Mouse (Mus musculus) Muller cell, postnatal 12 days (primary cell): ENCODE data around the gene Col2a1.

ENCODE experiments used
- DNase-seq: peaks from one replicate; pipeline ENCODE4 v3.0.0-alpha.2; 2015; ENCODE audit errors: inconsistent ontology term

Col2a1 gene

DNA sequence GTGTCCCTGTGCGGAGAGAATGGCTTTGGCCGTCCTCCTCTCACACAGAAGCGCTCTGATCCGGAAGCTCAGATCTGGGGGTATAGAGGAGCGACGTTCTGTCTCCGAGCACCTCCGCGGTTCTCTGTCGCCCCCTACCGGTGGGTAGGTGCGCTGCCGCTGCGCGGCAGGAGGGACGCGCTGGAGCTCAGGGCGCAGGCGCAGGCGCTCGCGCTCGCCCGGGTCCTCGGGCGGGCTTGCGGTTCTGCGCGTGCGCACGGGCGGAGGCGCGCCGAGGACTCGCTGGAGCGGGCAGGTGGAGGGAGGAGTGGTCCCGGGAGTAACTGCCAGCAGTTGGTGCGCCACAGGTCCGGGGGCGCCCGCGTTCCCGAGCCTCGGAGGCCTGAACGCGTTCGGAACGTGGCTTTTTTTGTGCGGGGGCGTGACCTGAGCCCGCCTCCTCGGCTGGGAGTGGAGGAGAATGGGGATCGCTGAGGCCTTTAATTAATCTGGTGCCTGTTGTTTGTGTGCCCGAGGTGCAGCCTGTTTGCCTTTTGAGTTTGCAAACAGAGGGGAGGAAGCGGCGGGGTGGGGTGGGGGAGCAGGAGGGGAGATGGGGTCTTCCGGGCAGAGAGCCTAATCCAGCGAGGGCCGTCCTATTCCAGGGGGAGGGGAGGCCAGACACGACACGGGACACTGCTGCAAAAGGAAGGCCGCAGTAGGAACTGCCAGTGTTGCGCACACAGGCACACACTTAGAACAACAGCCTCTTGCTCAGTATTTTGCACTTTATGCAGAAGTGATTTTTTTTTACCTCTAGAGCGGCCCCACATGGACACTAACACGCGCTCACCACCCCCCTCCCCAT lies 40.3 kb downstream of the Col2a1 start, which contains the start of gene Tmem106c:
TSS of gene Tmem106c (plus strand) at position 212 of the 847 bp plus-strand sequence.
- peak; percentile 96 for DNase-seq

DNA sequence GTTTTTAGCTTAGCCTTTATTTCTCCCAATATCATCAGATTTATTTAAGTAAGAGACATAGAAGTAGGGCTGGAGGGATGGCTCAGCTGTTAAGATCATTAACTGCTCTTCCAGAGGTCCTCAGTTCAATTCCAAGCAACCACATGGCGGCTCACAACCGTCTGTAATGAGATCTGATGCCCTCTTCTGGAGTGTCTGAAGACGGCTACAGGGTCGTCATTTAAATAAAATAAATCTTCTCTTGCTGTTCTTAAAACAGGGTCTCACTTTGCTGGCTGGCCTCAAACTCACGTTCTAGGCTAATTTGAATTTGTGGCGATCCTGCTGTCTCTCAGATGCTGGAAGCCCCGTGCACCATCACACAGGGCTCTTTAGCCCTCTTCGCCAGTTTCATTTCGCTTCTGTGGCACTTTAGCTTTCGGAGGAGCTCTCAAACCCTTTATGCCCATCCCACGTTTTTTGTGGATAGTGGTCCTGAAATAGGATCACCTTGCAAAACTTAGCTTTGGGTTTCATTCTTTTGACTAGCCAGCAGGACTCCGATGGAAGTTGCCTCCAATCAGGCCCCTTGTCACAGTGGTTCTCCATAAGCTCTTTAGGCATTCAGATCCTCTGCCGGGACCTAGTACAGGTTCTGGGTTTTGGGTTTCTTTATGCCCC lies 41.0 kb downstream of the Col2a1 start:
- DNase-seq = no peak

DNA sequence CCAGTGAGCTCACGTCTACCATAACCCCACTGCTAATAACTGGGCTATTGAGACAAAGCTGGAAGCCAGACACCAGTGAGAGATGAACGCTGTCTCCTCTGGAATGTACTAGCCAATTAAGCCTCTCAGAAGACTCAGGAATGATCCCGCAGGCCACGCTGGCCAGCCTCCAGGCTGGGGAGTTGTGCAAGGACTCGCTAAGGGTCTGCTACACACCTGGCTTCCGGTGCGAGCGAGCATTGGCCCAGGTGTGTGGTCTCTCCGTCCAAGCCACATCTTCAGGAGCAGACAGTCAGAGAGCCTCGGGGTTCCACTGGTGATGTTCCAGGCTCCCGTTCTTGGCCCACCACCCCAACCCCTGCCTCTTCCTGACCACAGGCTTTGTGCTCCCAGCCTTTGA lies 48.1 kb downstream of the Col2a1 start:
- DNase-seq = peak; percentile 88

DNA sequence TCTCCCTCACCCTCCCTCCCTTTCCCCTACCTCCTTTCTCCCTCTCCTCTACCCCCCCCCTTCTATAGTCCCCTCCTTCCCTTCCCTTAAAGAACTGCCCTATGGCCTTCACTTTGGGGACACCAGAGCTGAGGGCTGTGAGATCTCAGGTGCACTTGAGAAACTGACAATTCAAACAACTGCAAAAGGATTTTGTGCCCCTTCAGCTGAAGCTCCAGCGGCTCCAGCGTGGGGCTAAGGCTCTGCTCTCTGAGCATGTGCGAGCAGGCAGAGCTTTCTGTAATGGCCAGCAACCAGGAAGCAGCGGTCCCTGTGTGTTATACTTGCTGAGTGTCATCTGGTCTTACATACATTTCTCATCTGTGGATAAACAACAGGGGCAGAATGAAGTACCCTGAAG lies 48.8 kb downstream of the Col2a1 start:
- DNase-seq = no peak

DNA sequence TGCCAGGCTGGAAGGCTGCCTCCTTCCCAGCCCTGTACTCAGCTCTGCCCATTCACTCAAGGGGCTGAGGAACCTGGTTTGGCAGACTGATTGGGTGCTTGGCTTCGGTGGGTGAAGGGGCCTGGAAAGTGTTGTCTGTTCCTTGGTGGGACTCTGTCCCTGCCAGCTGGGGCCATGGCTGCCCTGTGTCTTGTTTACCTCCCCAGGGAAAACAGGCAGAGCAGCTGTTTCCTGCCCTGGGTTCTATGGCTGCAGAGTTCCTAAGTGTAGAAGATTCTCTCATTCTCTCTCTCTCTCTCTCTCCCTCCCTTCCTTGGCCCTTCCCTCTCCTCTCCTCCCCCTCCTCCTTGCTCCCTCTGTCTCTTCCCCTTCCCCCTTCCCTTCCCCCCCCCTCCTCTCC lies 49.2 kb downstream of the Col2a1 start:
- DNase-seq = no peak

DNA sequence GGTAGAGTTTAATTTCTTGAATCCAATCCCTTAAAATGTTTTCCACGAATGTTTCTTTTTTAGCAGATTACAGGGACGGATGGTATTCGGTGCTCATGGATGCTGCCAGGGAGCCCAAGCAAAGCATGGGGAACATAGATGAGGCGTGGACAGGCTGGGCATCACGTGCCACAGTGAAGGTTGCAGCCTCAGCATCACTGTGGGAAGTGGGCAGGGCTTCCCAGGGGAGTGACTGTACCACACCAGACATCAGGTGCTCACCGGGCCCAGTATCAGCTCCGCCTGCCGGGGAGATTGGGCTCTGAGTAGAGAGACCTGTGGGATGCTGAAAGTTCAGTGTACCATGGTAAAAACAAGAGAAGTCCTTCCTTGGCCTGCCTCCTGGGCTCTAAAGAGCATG lies 49.8 kb downstream of the Col2a1 start:
- no peak for DNase-seq

DNA sequence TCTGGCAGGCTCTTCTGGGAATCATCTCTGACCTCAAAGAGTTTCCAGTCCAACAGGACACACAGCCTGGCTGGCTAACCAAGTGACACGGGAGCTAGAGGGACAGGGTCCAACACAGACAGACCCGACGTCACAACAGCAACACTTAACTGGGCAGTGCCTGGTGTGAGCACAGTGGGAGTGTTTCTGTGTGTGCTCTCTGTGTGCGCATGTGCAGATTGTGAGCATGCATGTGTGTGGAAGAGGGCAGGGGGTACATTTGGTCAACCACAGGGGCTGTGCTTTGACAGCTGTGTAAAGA lies 51.7 kb downstream of the Col2a1 start:
- no peak for DNase-seq

DNA sequence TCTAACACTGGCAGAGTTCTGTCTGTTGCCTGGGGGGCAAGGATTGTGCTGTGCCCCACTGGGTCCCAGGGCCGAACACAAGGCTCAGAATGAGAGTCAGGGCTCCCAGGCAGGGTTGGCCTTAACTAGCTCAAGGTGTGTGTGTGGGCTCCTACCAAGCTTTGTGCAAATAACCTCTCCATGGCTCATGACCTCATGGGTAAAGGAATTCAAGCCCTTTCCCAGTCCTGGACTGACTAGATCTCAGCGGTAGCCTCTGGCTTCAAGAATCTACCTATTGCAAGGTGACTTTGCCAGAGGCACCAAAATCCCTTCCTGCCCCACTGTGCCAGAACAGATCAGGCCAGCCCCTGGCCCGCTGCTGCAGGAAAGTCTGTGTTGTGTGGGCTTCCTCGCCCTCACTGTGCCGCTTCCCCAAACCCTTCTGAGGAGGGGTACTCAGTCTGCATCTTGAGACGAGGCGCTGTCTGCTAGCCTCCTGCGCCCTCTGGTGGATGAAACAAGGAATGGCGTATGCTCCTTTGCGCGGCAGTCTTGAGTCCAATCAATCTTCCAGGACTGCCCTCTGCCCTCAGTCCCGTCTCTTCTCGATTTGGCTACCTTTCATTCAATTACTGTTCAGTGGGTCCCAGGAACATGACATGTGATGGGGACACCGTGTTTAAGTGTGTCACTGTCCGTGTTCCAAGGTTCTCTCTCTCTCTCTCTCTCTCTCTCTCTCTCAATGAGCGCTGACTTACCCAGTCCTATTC lies 52.2 kb downstream of the Col2a1 start:
- peak; percentile 42 for DNase-seq

DNA sequence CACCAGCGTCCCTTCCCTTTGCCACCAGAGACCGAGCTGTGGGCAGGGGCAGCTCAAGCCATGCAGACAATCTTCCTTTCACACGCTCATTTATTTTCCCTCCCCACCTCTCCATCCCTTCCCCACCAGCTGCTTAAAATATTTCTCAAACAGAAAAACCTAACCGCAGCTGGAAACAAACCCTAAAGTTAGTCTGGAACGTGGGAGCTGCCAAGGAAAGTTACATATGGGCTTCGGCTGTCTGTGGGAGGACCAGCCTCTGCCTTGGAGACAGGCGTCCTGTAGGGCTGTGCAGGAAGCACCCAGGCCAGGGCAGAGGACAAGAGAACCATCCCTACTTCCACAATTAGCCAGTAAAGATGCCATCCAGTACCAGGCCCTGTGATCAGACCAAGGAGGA lies 54.3 kb downstream of the Col2a1 start:
- DNase-seq = no peak

DNA sequence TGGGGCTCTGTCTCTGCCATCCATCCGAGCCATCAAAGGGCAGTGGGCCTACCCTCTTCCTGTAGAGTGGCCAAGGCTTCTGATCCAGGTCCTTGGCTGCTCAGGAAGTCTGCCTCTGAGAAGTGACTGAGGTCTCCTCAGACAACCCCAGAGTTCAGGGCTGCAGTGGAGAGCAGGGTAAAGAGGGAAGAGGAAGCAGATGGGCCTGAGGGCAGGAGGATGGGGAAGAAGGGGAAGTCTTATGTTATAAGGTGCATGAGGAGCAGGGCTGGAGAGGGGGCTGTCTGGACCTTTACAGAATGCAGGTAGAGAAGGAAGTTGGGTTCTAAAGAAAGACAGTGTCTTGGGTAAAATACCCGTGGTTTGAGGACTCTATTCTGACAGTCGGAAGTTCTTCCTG lies 54.8 kb downstream of the Col2a1 start:
- no peak for DNase-seq

DNA sequence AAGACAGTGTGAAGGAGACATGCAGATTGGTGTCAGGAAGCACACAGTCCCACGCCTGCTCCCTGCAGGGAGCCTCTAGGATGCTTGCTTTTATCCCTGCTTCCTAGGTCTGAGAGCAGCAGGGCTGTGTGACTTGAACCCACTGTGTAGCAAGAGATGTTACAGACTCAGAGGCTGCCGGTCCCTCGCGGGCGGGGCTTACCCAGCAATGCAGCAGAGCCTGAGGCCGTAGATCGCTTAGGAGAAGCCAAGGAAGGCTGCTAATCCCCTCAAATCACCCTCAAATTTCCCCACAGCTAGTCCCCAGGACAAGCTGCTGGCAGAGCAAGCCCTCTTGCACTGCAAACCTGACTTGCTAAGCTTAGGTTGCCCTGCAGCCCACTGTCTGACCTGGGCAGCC lies 55.8 kb downstream of the Col2a1 start:
- no peak for DNase-seq

DNA sequence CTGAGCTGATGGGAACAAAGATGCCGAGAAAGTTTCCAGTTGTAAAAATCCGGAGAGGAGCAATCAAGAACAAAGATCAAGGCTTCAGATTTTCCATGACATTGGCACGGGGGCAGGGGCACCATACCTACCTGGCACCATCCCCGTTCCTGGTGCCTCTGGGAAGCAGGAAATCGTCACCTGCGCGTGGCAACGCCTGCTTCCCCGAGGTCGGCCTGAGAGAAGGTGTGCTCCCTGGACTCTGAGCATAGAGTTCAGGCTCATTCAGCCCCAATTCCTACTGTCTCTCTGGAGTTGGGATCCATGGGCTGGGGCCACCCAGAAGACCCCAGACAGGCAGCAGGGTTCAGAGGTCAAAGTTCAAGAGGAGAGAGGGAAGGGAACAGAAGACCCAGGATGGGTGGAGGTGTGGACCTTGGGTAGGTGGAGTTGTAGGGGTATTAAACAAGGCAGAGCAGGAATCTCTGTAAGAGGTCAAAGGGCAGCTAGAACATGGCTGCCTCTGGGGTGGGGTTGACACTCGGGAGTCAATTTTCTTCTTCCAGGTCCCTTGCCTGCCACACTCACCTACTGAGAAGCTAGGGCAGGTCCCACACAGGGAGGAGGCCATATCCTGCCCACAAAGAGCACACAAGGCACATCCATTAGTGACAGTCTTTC lies 58.7 kb downstream of the Col2a1 start:
- DNase-seq = no peak

DNA sequence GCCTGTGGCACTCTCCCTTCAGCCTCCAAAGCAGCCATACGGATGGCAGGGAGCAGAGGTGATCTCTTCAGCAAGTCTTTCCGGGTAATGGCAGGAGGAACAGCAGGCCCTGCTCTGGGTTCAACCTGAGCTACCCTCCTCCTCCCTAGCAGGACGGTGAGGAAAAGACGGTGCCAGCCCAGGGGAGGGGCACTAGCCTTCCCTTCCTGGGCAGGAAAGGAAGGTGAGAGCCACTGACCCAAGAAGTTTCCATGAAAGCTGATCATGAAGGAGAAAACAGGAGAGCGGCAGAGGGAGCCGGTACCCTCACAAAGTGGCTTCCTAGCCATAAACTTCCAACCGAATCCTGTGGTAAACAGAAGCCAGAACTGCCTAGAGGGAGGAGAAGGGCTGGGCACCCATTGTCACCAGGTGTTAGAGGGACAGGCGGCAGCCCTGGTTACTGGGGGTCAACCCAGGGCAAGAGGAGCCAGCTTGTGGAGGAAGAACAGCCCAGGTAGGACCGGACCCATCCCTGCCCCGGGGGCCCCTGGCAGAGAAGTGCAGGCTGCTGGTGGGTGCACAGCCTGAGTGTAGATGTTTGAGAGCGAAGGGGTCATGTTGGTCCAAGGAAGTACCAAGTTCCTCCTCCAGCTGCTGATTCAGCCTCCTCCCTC lies 59.4 kb downstream of the Col2a1 start:
- no peak for DNase-seq

DNA sequence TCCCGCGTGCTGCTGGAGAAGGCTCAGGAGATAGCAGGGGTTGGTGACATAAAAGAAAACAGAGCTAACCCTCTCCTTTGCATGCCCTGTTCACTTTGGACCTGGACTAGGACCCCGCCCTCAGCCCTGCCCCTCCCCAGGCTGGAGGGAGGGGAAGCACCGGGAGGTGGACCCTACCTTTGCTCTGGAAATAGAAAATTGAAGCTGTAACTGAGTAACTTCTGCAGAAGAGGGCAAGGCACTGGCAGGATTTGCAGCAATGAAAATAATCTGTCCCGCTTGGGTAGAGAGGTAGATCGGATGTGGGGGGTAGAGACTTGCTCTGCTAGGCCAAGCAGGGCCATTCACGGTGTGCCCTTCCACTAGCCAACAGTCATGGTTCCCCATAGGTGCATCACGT lies 61.1 kb downstream of the Col2a1 start:
- DNase-seq = no peak

DNA sequence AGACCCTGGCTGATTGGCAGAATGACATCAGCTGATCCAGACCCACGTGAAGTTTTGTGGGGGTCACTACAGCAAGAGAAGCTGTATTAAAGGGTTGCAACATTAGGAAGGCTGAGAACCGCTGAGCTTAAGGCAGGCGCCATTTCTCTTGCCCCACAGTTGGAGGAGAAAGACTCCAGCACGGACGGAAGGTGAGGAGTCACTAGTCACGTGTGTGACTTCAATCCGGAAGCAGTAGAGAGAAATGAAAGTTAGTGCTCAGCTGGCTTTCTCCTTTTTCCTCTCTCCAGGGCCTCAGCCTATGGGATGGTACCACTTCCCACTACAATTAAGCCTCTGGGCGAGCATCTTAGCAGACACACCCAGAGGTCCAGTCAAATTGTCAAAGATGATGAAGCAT lies 62.0 kb downstream of the Col2a1 start:
- no peak for DNase-seq

DNA sequence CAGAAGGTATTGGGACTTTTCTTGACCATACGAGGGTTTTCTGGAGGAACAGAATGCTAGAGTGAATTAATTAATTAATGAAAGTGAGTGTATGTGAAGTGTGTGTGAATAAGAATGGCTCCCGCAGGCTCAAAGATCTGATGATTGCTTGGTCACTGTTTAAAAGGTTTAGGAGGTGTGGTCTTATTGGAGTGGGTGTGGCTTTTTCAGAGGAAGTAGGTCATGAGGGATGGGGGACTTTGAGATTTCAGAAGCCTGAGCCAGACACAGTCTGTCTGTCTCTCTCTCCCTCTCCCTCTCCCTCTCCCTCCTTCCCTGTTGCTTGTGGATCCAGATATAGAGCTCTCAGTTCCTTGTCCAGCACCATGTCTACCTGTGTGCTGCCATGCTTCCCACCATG lies 63.2 kb downstream of the Col2a1 start:
- DNase-seq = no peak

DNA sequence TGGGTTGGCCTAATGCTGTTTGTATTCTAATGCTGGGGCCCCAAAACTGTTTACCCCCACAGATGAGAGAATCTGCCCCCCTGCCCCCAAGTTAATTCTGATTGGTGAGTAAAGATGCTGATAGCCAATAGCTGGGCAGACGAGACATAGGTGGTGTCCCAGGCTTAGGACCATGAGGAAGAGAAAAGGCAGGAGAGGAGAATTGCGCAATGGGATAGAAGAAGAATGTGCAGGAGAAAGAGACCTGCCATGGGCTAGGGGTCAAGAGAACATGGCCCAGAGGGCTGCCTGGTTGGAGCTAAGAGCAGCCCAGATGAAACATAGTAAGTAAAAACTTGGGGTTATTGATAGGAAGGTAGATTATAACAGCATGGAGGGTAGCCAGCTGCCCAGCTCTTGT lies 64.4 kb downstream of the Col2a1 start:
- DNase-seq = no peak

DNA sequence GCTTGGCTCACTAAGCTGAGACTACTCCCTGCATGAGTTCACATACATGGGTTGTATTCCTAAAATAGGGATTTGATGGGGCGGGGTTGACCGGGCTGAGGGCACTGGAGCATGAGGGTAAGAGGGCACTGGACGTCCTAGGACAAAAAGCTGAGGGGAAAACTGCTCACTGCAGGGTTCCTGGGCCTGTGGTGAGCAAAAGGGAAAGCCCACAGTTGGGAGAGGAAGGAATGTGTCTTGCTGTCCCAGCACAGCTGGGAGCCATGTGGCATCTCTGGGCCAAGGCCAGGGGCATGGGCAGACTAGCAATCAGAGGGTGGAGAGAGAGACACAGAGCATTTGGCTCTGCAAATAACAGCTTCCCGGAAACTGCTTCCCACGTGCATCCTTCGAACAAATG lies 65.9 kb downstream of the Col2a1 start:
- peak; percentile 81 for DNase-seq

DNA sequence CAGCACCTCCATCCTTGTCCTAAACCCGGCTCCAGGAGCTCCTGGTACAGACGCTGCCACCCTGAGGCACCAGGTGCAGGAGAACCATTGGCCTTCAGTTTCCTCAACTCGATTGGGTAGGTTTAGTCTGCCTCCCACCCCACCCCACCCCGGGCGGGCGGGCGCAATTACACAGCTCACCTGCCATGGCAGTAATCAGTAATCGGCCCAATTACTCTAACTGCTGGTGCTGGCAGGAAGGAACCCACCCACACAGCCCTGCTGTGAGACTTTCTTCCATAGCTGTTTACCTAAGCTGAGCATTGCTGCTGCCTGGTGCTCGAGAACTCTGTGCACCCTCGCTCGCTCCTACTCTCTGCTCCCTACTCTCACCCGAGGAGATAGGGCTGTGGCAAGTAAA lies 72.1 kb downstream of the Col2a1 start:
- no peak for DNase-seq

DNA sequence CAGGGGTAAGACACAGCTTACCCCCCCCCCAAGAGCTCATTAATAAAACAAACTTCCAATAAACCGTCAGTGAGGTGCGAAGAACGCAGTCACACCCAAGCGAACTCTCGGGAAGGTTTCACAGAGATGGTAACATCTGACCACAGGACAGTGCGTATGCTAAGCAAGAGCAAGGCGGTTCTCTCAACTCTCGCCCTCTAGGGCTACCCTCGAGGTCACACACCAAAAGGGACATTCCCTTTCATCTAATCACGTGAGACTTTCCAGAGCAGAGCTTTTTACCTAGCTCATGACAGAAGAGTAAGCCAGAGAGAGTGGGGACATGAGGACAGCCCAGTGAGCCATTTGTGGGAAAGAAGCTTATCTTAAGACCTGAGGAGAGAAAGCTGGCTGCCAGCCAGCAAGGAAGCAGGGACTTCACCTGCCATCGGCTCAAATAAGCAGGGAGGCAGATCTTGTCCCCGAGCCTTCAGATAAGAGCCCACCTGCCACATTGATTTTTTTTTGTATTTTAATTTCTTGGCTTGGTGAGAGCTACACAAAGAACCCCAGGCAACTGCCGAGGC lies 75.2 kb downstream of the Col2a1 start:
- no peak for DNase-seq

DNA sequence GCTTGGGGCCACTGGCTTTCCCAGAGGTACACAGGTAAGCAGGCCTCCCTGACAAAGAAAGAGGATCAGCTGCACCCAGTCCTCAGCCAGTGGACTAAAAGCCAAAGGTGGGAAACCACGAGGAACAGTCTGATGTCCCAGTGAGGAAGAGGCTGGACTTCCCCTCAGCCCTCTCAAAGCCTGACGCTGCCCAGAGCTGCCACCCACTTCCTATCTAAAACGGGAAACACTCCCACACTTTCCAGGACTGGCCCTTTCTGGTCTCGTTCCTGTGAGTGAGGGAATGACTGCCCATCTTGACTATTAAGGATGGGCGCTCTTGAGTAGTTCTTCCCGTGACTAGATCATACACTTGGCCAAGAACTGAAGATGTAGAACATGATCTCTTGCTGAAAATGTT lies 76.7 kb downstream of the Col2a1 start:
- no peak for DNase-seq
